Mouse (Mus musculus): ENCODE data around the gene Mgat4e. TPM values are rescaled to one million over a fixed set of nuclear protein-coding genes. Genes with fewer than 3 reads are reported as not detected.

Gene Mgat4e
- polyA plus RNA-seq, 1 experiment from 2014 or later, result not detected

DNA sequence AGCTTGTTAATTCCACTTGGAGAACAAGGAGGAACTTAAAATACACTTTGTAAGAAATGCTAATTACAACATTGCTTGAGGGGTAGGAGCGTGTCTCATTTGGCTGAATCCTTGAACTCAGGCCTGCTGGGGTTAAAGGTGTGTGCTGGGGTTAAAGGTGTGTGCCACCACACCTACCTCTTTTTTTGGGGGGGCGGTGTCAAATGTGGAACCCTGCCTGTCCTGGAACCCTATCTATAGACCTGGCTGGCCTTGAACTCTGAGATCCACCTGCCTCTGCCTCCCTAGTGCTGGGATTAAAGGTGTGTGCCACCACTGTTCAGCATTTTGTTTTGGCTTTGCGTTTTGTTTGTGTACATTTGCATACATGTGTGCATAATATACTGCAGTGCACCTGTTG lies 14.2 kb upstream of the Mgat4e start:
- H3K36me3 ChIP-seq, result no peaks in the 10 kb centered on the region
- no peak for ATAC-seq (ENCODE audit: low FRiP score, low read depth)
- H3K4me2 ChIP-seq (replicated peaks), result no peak overlapping the region; the same call in 1 of the 2 replicates
- H3K9ac ChIP-seq, result no peak overlapping the region
- no peak overlapping the region for H3K27ac ChIP-seq
- no peaks in the 10 kb centered on the region for H3K9me3 ChIP-seq
- no peak overlapping the region; the same call in 1 of the 2 replicates for H3K4me3 ChIP-seq
- H3K4me1 ChIP-seq, result peaks cover 39% of the 10 kb centered on the region
- H3K27me3 ChIP-seq, result no peaks in the 10 kb centered on the region
- WGBS, result 93% methylated on average over 3 of the region's 3 CpGs

DNA sequence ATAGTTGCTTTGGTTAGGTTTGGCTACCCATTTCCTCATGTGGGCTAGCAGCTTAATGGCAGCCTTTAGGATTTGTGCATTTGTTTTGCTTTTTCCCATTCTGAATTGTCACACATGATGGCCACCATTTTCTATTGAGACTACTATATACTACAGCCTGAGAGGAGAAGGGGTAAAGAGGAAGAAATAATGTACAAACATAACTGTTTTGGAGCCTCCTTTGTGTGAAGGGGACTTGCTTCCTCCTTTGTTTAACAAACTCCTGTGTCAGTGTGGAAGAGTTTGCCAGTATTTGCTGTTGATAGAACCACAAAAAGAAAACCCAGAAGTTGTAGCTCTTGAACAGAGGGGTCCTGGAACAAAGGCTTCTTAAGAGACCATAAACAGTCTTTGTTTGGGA lies 13.0 kb upstream of the Mgat4e start:
- no peak overlapping the region for H3K27ac ChIP-seq
- H3K27me3 ChIP-seq, result no peaks in the 10 kb centered on the region
- peak overlapping the region; percentile 100 for H3K9ac ChIP-seq
- no peaks in the 10 kb centered on the region for H3K9me3 ChIP-seq
- peaks cover 39% of the 10 kb centered on the region for H3K4me1 ChIP-seq
- H3K36me3 ChIP-seq, result no peaks in the 10 kb centered on the region
- peak overlapping the region; percentile 72 for H3K4me2 ChIP-seq (replicated peaks)
- H3K4me3 ChIP-seq, result peak overlapping the region; percentile 100
- ATAC-seq (ENCODE audit: low FRiP score, low read depth), result no peak

DNA sequence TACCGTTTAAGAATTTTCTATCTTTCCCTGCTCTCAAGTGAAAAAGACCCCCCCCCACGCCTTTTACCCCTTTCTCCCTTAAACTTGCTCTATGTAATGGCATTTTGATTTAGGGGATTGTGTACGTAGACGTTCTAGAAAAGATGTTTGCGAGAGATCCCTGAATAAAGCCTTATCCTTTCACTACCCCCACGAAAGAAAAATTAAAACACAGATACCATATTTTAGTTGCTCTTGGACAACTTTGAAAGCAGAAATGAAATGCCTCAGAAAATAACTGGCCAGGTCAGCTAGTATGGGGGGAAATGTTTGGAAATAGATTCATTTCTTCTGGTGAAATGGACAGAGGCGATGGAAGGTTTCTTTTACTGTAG lies 12.3 kb upstream of the Mgat4e start:
- H3K36me3 ChIP-seq, result no peaks in the 10 kb centered on the region
- no peaks in the 10 kb centered on the region for H3K27me3 ChIP-seq
- peaks cover 42% of the 10 kb centered on the region for H3K4me1 ChIP-seq
- H3K27ac ChIP-seq, result peak overlapping the region; percentile 96
- H3K4me2 ChIP-seq (replicated peaks), result peak overlapping the region; percentile 72
- no peak for ATAC-seq (ENCODE audit: low FRiP score, low read depth)
- H3K4me3 ChIP-seq, result peak overlapping the region; percentile 100
- peak overlapping the region; percentile 100 for H3K9ac ChIP-seq
- 4% methylated on average over 7 of the region's 7 CpGs for WGBS
- no peaks in the 10 kb centered on the region for H3K9me3 ChIP-seq

DNA sequence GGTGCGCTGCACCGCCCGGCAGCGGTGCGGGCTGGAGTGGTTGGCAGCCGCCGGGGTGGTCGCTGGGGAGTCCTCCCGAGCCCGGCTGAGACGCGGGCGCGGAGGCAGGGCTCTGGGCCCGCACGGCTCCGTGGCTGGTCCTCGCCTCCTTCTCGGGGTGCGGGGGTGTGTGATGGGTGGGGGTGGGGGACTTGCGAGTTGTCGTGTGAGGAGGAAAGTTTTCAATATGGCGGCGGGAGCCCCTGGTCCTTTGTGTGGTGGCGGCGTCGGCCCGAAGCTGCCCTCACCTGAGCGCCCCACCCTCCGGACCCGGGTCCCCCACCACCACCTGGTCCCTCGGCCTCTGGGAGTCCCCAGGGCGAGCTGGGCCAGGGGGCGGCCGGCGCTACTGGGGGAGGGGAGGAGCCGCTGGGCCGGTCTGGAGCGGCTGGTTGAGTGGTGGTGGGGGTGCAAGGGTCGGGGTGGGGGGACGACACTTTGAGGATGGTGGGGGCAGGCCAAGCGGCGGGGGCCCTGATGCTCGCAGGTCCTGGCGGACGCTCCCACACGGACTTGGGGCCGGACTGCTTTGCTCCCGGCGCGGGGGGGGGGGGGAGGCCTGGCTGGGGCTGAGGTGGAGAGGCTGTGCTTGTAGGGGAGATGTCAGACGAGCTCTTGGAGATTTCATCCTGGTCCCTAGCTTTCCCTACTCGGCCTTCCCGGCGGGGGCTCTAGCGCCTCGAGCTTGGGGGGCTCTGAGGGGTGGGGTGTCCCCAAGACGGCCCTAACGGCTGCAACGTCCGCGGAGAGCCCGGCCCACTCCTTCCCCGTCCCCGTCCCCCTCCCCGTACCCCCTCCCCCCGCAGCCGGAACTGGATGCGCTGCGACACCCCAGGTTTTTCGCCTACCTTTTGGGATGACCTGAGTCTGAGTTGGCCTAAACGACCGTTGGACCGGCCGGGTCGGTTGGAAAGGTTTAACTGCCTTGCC lies 11.6 kb upstream of the Mgat4e start:
- Histone ChIP-seq H3K9me3 (no peaks in the 10 kb centered on the region), H3K4me1 (peaks cover 36% of the 10 kb centered on the region), H3K27ac (peak overlapping the region; percentile 96), H3K4me3 (peak overlapping the region; percentile 100), H3K27me3 (no peaks in the 10 kb centered on the region), H3K4me2 (replicated peaks) (peak overlapping the region; percentile 72), H3K9ac (peak overlapping the region; percentile 100), H3K36me3 (no peaks in the 10 kb centered on the region)
- ATAC-seq (ENCODE audit: low FRiP score, low read depth), result no peak
- WGBS, result under 1% methylated on average over 62 of the region's 76 CpGs

DNA sequence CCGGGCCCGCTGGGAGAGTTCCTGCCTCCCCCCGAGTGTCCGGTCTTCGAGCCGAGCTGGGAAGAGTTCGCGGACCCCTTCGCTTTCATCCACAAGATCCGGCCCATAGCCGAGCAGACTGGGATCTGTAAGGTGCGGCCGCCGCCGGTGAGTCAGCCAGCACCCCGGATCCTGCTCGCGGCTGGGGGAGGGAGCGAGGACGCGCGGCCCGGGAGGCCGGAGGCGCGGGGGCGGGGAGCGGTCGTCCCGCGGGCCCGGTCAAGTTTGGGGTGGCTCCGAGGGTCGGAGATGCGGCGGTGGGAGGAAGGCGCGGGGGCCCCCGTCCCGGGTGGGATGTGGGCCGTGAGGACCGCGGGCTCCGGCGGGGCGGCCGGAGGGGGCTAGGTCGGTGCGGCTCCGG lies 10.9 kb upstream of the Mgat4e start:
- no peak for ATAC-seq (ENCODE audit: low FRiP score, low read depth)
- H3K4me2 ChIP-seq (replicated peaks), result peak overlapping the region; percentile 72
- peak overlapping the region; percentile 96 for H3K27ac ChIP-seq
- no peaks in the 10 kb centered on the region for H3K27me3 ChIP-seq
- H3K9me3 ChIP-seq, result no peaks in the 10 kb centered on the region
- peaks cover 36% of the 10 kb centered on the region for H3K4me1 ChIP-seq
- peak overlapping the region; percentile 100 for H3K9ac ChIP-seq
- under 1% methylated on average over 46 of the region's 50 CpGs for WGBS
- no peaks in the 10 kb centered on the region for H3K36me3 ChIP-seq
- H3K4me3 ChIP-seq, result peak overlapping the region; percentile 100

DNA sequence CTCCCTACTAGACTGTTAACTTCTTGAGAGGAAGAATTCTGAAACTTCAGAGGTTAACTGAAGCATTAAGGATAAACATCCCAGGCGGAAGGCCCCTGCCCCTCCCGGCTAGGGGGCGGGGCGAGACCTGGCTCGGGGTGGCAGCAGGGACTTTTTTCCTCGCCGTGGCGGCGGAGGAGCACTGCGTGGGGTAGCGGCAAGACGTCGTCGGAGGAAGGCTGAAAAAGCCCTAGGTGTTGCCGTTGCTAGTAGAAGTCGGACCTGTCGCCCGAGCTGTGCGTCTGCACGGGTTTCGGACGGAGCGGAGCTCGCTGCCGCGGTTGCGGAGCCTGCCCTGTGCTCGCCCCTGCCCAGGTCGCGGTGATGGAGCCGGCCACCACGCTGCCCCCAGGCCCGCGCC lies 10.5 kb upstream of the Mgat4e start, which contains the start of gene Kdm5b:
TSS of gene Kdm5b (plus strand) at position 196 of the 400 bp plus-strand sequence.
- Histone ChIP-seq H3K4me2 (replicated peaks) (peak within 1 kb of the TSS; percentile 72), H3K4me1 (peaks cover 36% of the 10 kb centered on the region), H3K4me3 (peak within 1 kb of the TSS; percentile 100), H3K27ac (peak within 1 kb of the TSS; percentile 96), H3K27me3 (no peaks in the 10 kb centered on the region), H3K36me3 (no peaks in the 10 kb centered on the region), H3K9me3 (no peaks in the 10 kb centered on the region), H3K9ac (peak within 1 kb of the TSS; percentile 100)
- under 1% methylated on average over 34 of the region's 34 CpGs for WGBS
- ATAC-seq (ENCODE audit: low FRiP score, low read depth), result peak; percentile 14; the same call in 1 of the 2 replicates

DNA sequence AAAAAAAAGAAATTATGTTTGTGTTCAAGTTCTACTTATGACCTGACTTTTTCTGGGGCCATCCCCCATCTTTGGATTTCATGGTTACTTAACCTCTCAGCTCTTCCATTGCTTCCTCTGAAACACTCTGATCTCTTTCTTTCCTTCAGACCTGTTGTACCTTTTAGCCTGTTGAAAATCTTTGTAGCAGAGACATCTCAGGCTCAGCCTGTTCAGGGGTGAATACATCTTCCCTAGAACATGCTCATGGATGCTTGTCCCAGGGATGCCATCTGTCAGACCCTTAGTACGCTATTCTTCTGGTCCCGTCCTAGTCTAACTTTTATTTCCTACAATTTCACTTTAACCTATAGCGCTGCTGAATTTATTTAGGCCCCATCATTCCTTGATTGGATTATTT lies 9.7 kb upstream of the Mgat4e start:
- Histone ChIP-seq H3K27me3 (no peaks in the 10 kb centered on the region), H3K4me3 (no peak overlapping the region), H3K36me3 (no peaks in the 10 kb centered on the region), H3K4me2 (replicated peaks) (no peak overlapping the region), H3K27ac (no peak overlapping the region), H3K9me3 (no peaks in the 10 kb centered on the region), H3K4me1 (peaks cover 36% of the 10 kb centered on the region), H3K9ac (no peak overlapping the region)
- ATAC-seq (ENCODE audit: low FRiP score, low read depth), result no peak
- WGBS, result 79% methylated on average over 3 of the region's 3 CpGs

DNA sequence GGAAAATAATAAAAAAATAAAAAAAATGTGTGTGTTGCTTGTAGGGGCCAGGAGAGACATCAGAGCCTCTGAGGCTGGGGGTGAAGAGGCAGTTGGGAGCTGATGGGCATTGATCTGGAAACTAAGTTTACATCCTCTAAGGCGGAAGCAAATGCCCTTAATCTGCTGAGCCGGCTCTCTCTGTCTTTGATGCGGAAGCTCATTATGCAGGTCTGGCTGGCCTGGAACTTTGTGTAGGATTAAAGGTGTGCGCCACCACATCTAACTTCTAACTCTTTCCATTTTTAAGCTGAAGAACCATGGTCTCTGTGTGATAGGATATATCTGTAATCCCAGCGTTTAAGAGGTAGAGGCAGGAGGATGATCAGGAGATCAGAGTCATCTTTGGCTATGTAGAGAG lies 9.0 kb upstream of the Mgat4e start:
- Histone ChIP-seq H3K9ac (no peak overlapping the region), H3K4me2 (replicated peaks) (no peak overlapping the region), H3K9me3 (no peaks in the 10 kb centered on the region), H3K36me3 (no peaks in the 10 kb centered on the region), H3K4me1 (peaks cover 31% of the 10 kb centered on the region), H3K27me3 (no peaks in the 10 kb centered on the region), H3K27ac (no peak overlapping the region), H3K4me3 (no peak overlapping the region)
- 55% methylated on average over 5 of the region's 5 CpGs for WGBS
- no peak for ATAC-seq (ENCODE audit: low FRiP score, low read depth)

DNA sequence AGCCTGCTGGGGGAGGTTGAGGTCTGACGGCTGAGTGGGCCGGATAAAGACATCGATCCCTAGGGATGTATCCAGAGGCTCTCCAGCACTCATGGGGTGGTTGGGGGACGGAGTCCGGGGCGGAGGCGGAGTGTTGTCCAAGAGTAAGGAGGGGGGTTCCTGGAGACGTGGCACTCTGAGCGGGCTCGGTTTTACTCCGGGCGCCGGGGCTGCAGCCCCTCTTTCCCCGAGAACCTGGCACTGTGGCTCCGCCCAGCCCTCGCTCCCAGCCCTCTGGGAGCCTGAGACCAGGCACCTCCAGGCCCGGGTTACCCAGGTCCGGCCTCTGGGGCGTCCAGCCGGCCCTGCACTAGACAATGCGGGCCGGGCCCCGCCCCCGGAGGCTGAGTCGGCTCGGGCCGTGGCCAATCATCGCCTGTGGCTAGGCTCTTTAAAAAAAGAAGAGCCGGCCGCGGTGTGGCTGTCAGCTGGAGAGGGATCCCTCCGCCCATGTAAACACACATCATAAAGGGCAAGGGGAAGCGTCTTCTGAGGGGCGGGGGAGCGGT lies 7.3 kb upstream of the Mgat4e start:
- H3K4me1 ChIP-seq, result peaks cover 20% of the 10 kb centered on the region
- peak overlapping the region; percentile 84 for H3K4me2 ChIP-seq (replicated peaks)
- peak overlapping the region; percentile 65 for H3K4me3 ChIP-seq
- H3K9me3 ChIP-seq, result no peaks in the 10 kb centered on the region
- WGBS, result under 1% methylated on average over 35 of the region's 35 CpGs
- H3K9ac ChIP-seq, result peak overlapping the region; percentile 82
- peak overlapping the region; percentile 94 for H3K27ac ChIP-seq
- H3K36me3 ChIP-seq, result no peaks in the 10 kb centered on the region
- ATAC-seq (ENCODE audit: low FRiP score, low read depth), result peak; percentile 95
- H3K27me3 ChIP-seq, result no peaks in the 10 kb centered on the region

DNA sequence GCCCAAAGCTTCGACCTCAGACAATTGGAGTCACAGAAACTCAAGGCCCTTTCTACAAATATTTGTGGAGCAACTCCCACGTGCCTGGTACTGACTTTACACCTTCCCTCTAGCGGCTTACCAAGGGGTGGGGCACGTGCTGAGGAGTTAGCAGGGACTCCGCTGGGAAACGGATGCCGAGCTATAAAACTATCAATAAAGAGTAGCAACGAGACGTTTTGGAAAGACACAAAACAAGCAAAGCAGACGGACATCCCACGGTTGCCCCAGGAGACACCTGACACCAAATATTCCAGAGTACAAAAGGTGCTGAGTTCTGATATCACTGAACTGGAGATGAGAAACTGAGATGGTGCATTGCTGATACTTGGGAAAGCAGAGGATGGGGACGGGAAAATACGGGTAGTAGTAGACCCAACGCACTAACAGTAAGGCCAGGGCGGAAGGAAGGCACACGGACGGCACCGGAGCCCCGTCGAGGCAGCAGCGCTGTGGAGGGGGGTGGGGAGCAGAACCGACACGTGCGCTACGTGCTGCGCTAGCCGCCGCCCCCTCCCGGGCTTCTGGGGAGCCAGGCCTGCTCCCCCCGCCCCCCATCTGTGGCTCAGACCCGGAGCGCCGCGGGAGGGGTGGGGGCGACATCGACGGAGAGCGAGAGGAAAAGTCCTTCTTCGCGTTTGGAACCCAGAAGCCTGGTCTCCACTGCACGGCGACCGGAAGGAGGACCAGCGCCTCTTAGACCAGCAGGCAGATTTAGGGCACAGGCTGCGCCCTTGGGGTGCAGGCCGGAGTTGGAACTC lies 6.6 kb upstream of the Mgat4e start:
- H3K4me1 ChIP-seq, result peaks cover 20% of the 10 kb centered on the region
- H3K9ac ChIP-seq, result peak overlapping the region; percentile 82
- peak; percentile 65 for ATAC-seq (ENCODE audit: low FRiP score, low read depth)
- no peaks in the 10 kb centered on the region for H3K27me3 ChIP-seq
- H3K4me2 ChIP-seq (replicated peaks), result peak overlapping the region; percentile 84
- H3K9me3 ChIP-seq, result no peaks in the 10 kb centered on the region
- WGBS, result under 1% methylated on average over 43 of the region's 46 CpGs
- no peaks in the 10 kb centered on the region for H3K36me3 ChIP-seq
- H3K4me3 ChIP-seq, result peak overlapping the region; percentile 65
- peak overlapping the region; percentile 94 for H3K27ac ChIP-seq

DNA sequence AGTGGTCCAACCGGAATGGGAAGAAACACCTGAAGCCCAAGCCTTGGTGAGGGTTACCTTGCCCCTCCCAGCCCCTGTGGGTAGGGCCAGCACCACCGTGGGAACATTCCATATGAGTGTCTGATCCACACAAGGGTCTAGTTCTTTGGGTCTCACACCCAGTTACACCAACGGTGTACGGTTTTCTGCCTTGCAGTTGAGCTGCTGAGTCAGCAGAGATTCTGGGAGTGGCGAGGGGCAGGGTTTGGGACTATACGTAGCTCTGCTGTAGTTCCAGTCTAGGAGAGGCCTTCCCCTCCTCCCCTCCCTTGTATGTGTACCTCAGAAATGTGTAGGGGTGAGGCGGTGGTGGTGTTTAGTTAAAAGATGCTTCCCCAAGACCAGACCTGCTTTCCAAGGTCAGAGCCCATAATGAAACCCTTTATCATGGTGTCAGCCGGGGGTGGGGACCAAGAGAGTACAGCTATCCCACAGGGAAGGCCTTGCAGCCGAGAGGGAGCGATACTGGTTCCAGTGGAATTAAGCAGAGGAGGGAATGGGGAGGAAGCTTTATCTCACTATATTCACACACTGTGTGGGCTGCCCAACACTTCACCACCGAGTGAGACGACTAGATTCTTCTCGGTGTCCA lies 5.9 kb upstream of the Mgat4e start:
- peaks cover 20% of the 10 kb centered on the region for H3K4me1 ChIP-seq
- H3K9ac ChIP-seq, result peak overlapping the region; percentile 82; the same call in 1 of the 2 replicates
- H3K4me3 ChIP-seq, result peak overlapping the region; percentile 65
- H3K27ac ChIP-seq, result peak overlapping the region; percentile 94
- WGBS, result 20% methylated on average over 13 of the region's 13 CpGs
- peak overlapping the region; percentile 84 for H3K4me2 ChIP-seq (replicated peaks)
- H3K9me3 ChIP-seq, result no peaks in the 10 kb centered on the region
- no peaks in the 10 kb centered on the region for H3K36me3 ChIP-seq
- no peak for ATAC-seq (ENCODE audit: low FRiP score, low read depth)
- H3K27me3 ChIP-seq, result no peaks in the 10 kb centered on the region
